In genomic region chr2:164967193-164967592, GRCm38 (mm10) we compare ENCODE assay signal across 11 mouse cellular contexts. TPM values are rescaled to one million over a fixed set of nuclear protein-coding genes. Genes with fewer than 3 reads are reported as not detected.
DNase-seq lines count a peak whose midpoint lies in the region; ATAC-seq lines count a peak whose summit lies in the region.
"Had no signal": no experiment of that assay in that cellular context is flagged by ENCODE, and none has a peak within 500 bp of the region (broad histone marks: within the 10 kb centered on the region; RNA-seq: fewer than 3 reads in every experiment).

No protein-coding gene starts in this region.

- peak overlapping the region; percentile 91 for H3K27ac ChIP-seq in midbrain, embryonic 13.5 days
- no peak overlapping the region for H3K27ac ChIP-seq in midbrain, embryonic 11.5 days (ENCODE audit: low read depth, low read length)
- H3K27ac ChIP-seq in forebrain, embryonic 14.5 days (ENCODE audit: low read depth, low read length) = peak overlapping the region; percentile 81; the same call in 1 of the 2 replicates
- H3K27ac ChIP-seq in neural tube, embryonic 14.5 days (ENCODE audit: low read depth, low read length) = no peak overlapping the region
- no peak overlapping the region for H3K27ac ChIP-seq in heart, embryonic 12.5 days (ENCODE audit: poor library complexity, severe bottlenecking)

- no peaks in the 10 kb centered on the region for H3K36me3 ChIP-seq in midbrain, embryonic 13.5 days
- H3K36me3 ChIP-seq in midbrain, embryonic 11.5 days (ENCODE audit: control insufficient read depth, insufficient read depth, low read length) = no peaks in the 10 kb centered on the region
- H3K36me3 ChIP-seq in forebrain, embryonic 14.5 days (ENCODE audit: control insufficient read depth, insufficient read depth, low read length) = no peaks in the 10 kb centered on the region
- H3K36me3 ChIP-seq in neural tube, embryonic 14.5 days (ENCODE audit: control insufficient read depth, insufficient read depth, low read length) = no peaks in the 10 kb centered on the region
- no peaks in the 10 kb centered on the region for H3K36me3 ChIP-seq in heart, embryonic 12.5 days

- H3K27me3 ChIP-seq in midbrain, embryonic 13.5 days = peaks cover 67% of the 10 kb centered on the region
- peaks cover 64% of the 10 kb centered on the region for H3K27me3 ChIP-seq in midbrain, embryonic 11.5 days (ENCODE audit: control insufficient read depth, insufficient read depth, low read length)
- peaks cover 53% of the 10 kb centered on the region for H3K27me3 ChIP-seq in forebrain, embryonic 14.5 days (replicated peaks; ENCODE audit: control insufficient read depth, insufficient read depth, low read length)
- peaks cover 21% of the 10 kb centered on the region for H3K27me3 ChIP-seq in neural tube, embryonic 14.5 days (ENCODE audit: control insufficient read depth, insufficient read depth, low read length)
- peaks cover 93% of the 10 kb centered on the region for H3K27me3 ChIP-seq in heart, embryonic 12.5 days (replicated peaks)

- H3K4me1 ChIP-seq in midbrain, embryonic 13.5 days (replicated peaks) = peaks cover 89% of the 10 kb centered on the region
- peaks cover 31% of the 10 kb centered on the region for H3K4me1 ChIP-seq in midbrain, embryonic 11.5 days (ENCODE audit: control insufficient read depth, insufficient read depth, low read length)
- peaks cover 11% of the 10 kb centered on the region for H3K4me1 ChIP-seq in forebrain, embryonic 14.5 days (ENCODE audit: control insufficient read depth, insufficient read depth, low read length)
- H3K4me1 ChIP-seq in neural tube, embryonic 14.5 days (ENCODE audit: control insufficient read depth, insufficient read depth, low read length) = peaks cover 41% of the 10 kb centered on the region
- peaks cover 17% of the 10 kb centered on the region for H3K4me1 ChIP-seq in heart, embryonic 12.5 days (replicated peaks)

- ATAC-seq in midbrain, embryonic 13.5 days = no peak
- no peak for ATAC-seq in midbrain, embryonic 11.5 days (ENCODE audit: low FRiP score)
- no peak for ATAC-seq in forebrain, embryonic 14.5 days
- no peak for ATAC-seq in neural tube, embryonic 14.5 days (ENCODE audit: low read depth)
- ATAC-seq in heart, embryonic 12.5 days (ENCODE audit: insufficient number of reproducible peaks, low FRiP score) = no peak

- 7% methylated on average over 6 of the region's 6 CpGs for WGBS in midbrain, embryonic 13.5 days
- 6% methylated on average over 6 of the region's 6 CpGs for WGBS in midbrain, embryonic 11.5 days
- 4% methylated on average over 6 of the region's 6 CpGs for WGBS in forebrain, embryonic 14.5 days
- WGBS in neural tube, embryonic 14.5 days = 10% methylated on average over 6 of the region's 6 CpGs
- 14% methylated on average over 6 of the region's 6 CpGs for WGBS in heart, embryonic 12.5 days

- peak overlapping the region; percentile 61 for H3K4me3 ChIP-seq in midbrain, embryonic 13.5 days (replicated peaks)
- H3K4me3 ChIP-seq in midbrain, embryonic 11.5 days (ENCODE audit: low read depth, low read length) = no peak overlapping the region
- H3K4me3 ChIP-seq in forebrain, embryonic 14.5 days (ENCODE audit: low read depth, low read length) = 0 out of 2 replicates have a peak overlapping the region, but pooled peaks have one; percentile 46
- H3K4me3 ChIP-seq in neural tube, embryonic 14.5 days (ENCODE audit: low read depth, low read length) = peak overlapping the region; percentile 52
- no peak overlapping the region for H3K4me3 ChIP-seq in heart, embryonic 12.5 days

- no peak for DNase-seq in midbrain, embryonic 11.5 days (ENCODE audit: low spot score, missing footprints)
- peak; percentile 73 for DNase-seq in cerebellum, adult 9-11 months
- DNase-seq in forebrain, embryonic 14.5 days (ENCODE audit: low spot score) = no peak
- no peak for DNase-seq in ovary, adult 18-20 months (ENCODE audit: low spot score)
- no peak for DNase-seq in thymus, postnatal 4 days
- DNase-seq: embryo, embryonic 11 days; heart, adult 11 months; kidney, postnatal 25 days had no signal

- no peak overlapping the region for H3K9ac ChIP-seq in midbrain, embryonic 13.5 days (replicated peaks)
- no peak overlapping the region for H3K9ac ChIP-seq in midbrain, embryonic 11.5 days (ENCODE audit: low read length)
- H3K9ac ChIP-seq in forebrain, embryonic 14.5 days (ENCODE audit: low read length) = no peak overlapping the region
- no peak overlapping the region for H3K9ac ChIP-seq in neural tube, embryonic 14.5 days (replicated peaks; ENCODE audit: low read depth, low read length)
- H3K9ac ChIP-seq in heart, embryonic 12.5 days = no peak overlapping the region

- H3K4me2 ChIP-seq in midbrain, embryonic 13.5 days (replicated peaks) = peak overlapping the region; percentile 69
- no peak overlapping the region for H3K4me2 ChIP-seq in midbrain, embryonic 11.5 days
- peak overlapping the region; percentile 79; the same call in 1 of the 2 replicates for H3K4me2 ChIP-seq in forebrain, embryonic 14.5 days (ENCODE audit: low read length)
- peak overlapping the region; percentile 72 for H3K4me2 ChIP-seq in neural tube, embryonic 14.5 days (ENCODE audit: low read depth, low read length)
- H3K4me2 ChIP-seq in heart, embryonic 12.5 days = no peak overlapping the region

- H3K9me3 ChIP-seq in midbrain, embryonic 13.5 days = no peaks in the 10 kb centered on the region
- H3K9me3 ChIP-seq in midbrain, embryonic 11.5 days (ENCODE audit: control insufficient read depth, low read length) = no peaks in the 10 kb centered on the region
- H3K9me3 ChIP-seq in forebrain, embryonic 14.5 days (replicated peaks; ENCODE audit: control insufficient read depth, low read length) = no peaks in the 10 kb centered on the region
- no peaks in the 10 kb centered on the region for H3K9me3 ChIP-seq in neural tube, embryonic 14.5 days (ENCODE audit: control insufficient read depth, low read length)
- H3K9me3 ChIP-seq in heart, embryonic 12.5 days (replicated peaks) = no peaks in the 10 kb centered on the region

RNA-seq across cellular contexts. Expression of gene Slc12a5, which starts 6.6 kb away (rescaled TPM):
- 19.7 and 20.2 TPM in 2 replicates for polyA plus RNA-seq in midbrain, embryonic 13.5 days (2015; fragmentation: Nextera tagmentation; extraction: Ambion mirVana)
- 2.8 and 3.0 TPM in 2 replicates for polyA plus RNA-seq in midbrain, embryonic 11.5 days (2014; fragmentation: Nextera tagmentation; extraction: Ambion mirVana)
- 15.1 and 17.7 TPM in 2 replicates for polyA plus RNA-seq in forebrain, embryonic 14.5 days (2014; fragmentation: Nextera tagmentation; extraction: Ambion mirVana)
- 51.5 and 68.8 TPM in 2 replicates for polyA plus RNA-seq in neural tube, embryonic 14.5 days (2014; fragmentation: Nextera tagmentation; extraction: Ambion mirVana)
- polyA plus RNA-seq in heart, embryonic 12.5 days (2016; fragmentation: Nextera tagmentation; extraction: Ambion mirVana) = 0.82 and 1.3 TPM in 2 replicates

RNA-seq across cellular contexts. Expression of gene Mmp9, which starts 26.6 kb away (rescaled TPM):
- 17.2 and 19.5 TPM in 2 replicates for polyA plus RNA-seq in midbrain, embryonic 13.5 days (2015; fragmentation: Nextera tagmentation; extraction: Ambion mirVana)
- polyA plus RNA-seq in midbrain, embryonic 11.5 days (2014; fragmentation: Nextera tagmentation; extraction: Ambion mirVana) = 1.9 and 2.0 TPM in 2 replicates
- 12.8 and 15.5 TPM in 2 replicates for polyA plus RNA-seq in forebrain, embryonic 14.5 days (2014; fragmentation: Nextera tagmentation; extraction: Ambion mirVana)
- polyA plus RNA-seq in neural tube, embryonic 14.5 days (2014; fragmentation: Nextera tagmentation; extraction: Ambion mirVana) = 13.8 and 22.2 TPM in 2 replicates
- 0.42 TPM in 2 replicates for polyA plus RNA-seq in heart, embryonic 12.5 days (2016; fragmentation: Nextera tagmentation; extraction: Ambion mirVana)

RNA-seq across cellular contexts. Expression of gene Zfp335, which starts 55.6 kb away (rescaled TPM):
- 13.5 and 15.1 TPM in 2 replicates for polyA plus RNA-seq in midbrain, embryonic 13.5 days (2015; fragmentation: Nextera tagmentation; extraction: Ambion mirVana)
- 8.2 and 8.8 TPM in 2 replicates for polyA plus RNA-seq in midbrain, embryonic 11.5 days (2014; fragmentation: Nextera tagmentation; extraction: Ambion mirVana)
- 8.9 and 13.4 TPM in 2 replicates for polyA plus RNA-seq in forebrain, embryonic 14.5 days (2014; fragmentation: Nextera tagmentation; extraction: Ambion mirVana)
- 14.3 and 14.5 TPM in 2 replicates for polyA plus RNA-seq in neural tube, embryonic 14.5 days (2014; fragmentation: Nextera tagmentation; extraction: Ambion mirVana)
- polyA plus RNA-seq in heart, embryonic 12.5 days (2016; fragmentation: Nextera tagmentation; extraction: Ambion mirVana) = 11.4 and 12.2 TPM in 2 replicates

Comparison
In these comparisons a context has a peak if more than half of its experiments do, and no peak if none do; other contexts are left out.
1. H3K27ac ChIP-seq: peak in midbrain, embryonic 13.5 days (single experiment) and forebrain, embryonic 14.5 days (single experiment); none in midbrain, embryonic 11.5 days (single experiment), neural tube, embryonic 14.5 days (single experiment) and heart, embryonic 12.5 days (single experiment).
2. H3K4me2 ChIP-seq: peak in midbrain, embryonic 13.5 days (single experiment), forebrain, embryonic 14.5 days (single experiment) and neural tube, embryonic 14.5 days (single experiment); none in midbrain, embryonic 11.5 days (single experiment) and heart, embryonic 12.5 days (single experiment).
3. H3K4me3 ChIP-seq: peak in midbrain, embryonic 13.5 days (single experiment), forebrain, embryonic 14.5 days (single experiment) and neural tube, embryonic 14.5 days (single experiment); none in midbrain, embryonic 11.5 days (single experiment) and heart, embryonic 12.5 days (single experiment).